Mouse (Mus musculus): Measurements from ENCODE around the gene Atl1.
A peak's percentile ranks its signal among the peaks of the same experiment; 100 is the strongest.

Gene Atl1

DNA sequence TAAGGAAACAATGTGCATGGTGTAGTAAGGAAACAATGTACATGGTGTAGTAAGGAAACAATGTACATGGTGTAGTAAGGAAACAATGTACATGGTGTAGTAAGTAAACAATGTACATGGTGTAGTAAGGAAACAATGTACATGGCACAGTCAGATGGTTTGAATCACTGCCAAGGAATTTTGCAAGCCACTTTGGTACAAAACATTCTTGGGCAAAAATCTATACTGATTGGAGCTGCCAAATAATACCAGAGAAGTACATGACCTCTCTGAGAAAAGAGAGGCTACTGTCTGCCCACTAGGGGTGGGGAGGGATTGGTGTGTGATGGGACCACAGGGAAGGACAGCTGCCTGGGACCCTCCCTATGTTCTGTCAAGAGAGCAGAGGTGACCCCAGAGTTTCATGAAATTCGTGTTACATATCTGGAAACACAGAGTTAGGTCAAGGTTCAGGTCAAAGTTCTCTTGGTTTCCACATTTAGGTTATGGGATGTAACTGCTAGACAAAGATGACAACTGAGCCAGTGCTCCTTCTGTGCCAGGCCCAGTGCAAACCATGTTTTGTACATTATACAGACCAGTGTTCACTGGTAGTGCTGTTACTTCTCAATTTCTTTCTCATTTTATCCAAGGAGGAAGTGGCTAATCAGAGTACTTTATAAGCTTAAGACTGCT, 49.4 kb downstream of the Atl1 start:
- no peak for DNase-seq (ENCODE audit: low spot score)

DNA sequence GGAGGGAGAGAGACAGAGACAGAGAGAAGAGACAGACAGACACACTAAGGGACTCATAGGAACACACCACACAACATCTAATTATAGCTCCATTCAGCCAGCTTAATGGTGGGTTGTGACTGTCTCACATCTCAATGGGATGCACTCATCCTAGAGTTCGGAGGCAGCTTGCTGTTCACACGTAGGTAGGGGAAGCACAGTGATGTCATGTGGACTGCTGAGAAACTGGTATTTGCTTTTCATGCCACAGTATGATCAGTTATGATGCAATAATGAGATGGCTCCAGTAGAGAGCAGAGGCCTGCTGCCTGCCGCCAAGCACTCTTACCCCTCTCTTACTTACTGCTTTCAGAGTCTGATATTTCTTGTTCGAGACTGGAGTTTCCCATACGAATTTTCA, 53.4 kb downstream of the Atl1 start:
- DNase-seq (ENCODE audit: low spot score) = no peak

DNA sequence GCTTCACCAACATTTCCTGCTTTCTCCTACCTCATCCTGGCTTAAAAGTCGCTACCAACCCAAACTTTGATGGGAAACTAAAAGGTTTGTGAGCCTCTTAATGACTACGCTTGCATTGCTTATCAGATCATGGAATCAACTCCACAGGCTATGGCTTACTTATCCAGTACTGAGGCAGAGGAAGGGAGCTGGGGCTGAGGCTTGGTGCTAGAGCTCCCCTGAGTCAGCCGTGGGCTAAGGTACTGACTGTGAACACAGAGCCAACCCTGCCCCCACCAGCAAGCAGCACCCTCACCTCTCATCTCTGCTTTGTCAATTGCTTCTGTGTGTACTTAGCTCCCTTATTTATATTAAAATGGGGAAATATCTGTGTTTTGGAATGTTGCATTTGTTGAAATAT, 55.1 kb downstream of the Atl1 start:
- DNase-seq (ENCODE audit: low spot score) = no peak

DNA sequence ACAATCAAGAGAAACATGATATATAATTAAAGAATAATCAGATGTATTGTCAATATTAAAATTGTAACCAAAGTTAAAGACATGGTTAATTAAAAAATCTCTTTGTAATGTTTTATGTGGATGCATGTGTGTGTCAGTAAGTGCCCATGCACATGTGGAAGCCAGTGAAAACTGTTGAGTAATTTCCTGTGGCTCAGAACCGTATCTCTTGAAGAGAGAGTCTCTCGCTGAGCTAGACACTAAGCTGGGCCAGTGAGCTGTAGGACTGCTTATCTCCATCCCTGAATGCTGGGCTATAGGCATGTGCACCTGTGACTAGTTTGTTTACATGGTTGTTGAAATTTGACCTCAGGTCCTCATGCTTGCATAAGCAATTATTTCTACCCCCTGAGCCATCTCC, 65.0 kb downstream of the Atl1 start:
- no peak for DNase-seq (ENCODE audit: low spot score)

DNA sequence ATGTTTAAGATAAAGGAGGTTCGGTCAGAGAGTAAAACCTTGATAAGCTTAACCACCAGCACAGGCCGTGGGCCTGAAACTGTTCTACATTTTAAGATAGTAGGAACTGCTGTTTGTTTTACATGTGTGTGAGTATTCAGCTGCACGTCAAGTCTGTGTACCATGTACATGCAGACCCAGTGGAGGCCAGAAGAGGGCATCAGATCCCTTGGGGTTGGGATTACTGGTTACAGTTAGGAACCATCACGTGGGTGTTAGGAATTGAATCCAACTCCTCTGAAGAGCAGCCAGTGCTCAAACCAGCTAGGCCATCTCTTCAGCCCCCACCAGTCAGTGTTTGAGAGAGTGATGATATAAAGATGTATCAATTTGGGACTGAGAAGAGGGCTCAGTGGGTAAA, 70.1 kb downstream of the Atl1 start:
- peak; percentile 29 for DNase-seq (ENCODE audit: low spot score)

DNA sequence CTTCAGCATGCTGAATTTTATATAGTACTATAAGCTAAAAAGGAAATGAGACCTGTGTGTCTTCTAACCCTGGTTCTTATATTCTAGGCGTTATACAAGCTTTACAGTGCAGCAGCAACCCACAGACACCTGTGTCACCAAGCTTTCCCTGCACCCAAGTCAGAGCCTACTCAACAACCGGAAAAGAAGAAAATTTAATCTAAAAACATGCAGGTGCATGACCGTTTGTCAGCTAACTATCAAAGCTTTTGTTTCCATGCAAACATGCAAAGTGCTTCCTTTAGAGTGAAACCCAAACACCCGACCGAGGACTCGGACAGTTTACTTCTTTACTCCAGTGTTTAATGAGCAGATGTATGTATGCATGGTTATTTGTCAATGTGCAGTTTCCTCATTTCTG, 70.7 kb downstream of the Atl1 start:
- no peak for DNase-seq (ENCODE audit: low spot score)

DNA sequence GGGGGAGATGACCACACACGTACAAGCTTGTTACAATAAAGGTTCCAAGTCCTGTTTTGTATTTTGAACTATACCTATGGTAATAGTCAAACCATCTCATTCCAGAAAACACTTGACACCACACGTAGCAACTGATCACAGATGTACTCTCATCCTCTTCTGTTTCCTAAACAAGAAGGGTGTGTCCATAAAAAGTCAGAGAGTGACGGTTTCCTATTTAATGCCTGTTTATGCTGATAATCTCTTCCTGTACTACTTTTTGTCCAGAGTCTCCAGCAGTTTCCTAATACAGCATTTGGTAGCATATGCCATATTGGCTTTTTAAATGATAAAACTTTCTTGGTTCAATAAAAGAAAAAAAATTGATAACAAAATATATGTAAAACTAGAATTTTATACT, 73.2 kb downstream of the Atl1 start:
- DNase-seq (ENCODE audit: low spot score) = no peak

DNA sequence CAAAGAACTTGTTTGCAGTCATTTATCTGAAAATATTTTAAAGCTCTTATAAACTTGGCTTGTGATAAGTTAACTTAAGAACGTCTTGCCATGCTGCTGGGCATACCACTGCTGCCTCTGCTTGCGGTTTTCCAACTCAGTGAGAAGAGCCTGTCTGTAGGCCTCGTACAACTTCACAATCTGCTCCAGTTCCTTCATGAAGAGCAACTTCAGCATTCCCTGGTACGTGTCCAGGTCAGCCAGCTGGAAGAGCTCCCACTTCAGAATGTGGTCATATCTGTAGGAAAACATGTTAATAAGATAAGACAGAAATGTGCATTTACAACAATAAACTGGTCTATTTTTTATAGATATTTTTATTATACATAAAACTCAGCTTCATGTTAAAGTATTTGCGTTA, 73.7 kb downstream of the Atl1 start:
- no peak for DNase-seq (ENCODE audit: low spot score)

DNA sequence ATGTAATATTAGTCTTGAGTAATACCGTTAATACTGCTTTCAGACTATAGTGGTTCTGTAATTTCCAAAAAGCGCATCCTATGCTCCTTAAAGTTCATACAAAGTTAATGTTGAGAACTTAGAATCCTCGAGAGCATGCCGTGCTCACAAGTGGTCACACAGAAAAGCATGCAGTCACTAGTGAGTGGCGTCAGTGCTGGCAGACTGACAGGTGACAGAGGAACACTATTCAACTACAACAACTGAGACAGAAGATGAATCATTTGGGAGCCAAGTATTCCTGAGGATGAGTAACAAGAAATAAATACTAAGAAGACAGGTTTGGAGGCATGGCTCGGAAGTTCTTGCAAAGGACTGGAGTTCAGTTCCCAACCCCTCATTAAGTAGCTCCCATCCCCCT, 74.7 kb downstream of the Atl1 start:
- DNase-seq (ENCODE audit: low spot score) = no peak

DNA sequence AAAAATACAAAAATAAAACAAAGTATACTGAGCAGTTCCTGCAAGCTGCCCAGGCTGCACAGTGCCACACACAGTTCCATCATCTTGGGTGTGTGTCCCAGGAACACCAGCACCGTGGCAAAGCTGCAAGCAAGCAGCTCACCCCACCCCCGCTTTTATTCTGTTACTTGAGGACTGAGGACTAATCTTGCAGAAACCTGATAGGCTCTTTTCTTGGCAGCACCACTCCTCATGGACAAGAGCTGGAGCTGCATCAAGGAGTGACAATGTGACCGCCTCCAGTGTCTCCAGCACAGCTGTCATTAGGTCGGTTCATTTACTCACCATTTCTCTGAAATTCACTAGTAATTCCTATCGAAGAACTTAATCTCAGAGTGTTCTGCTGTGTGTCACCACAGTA, 75.7 kb downstream of the Atl1 start:
- DNase-seq (ENCODE audit: low spot score) = no peak

DNA sequence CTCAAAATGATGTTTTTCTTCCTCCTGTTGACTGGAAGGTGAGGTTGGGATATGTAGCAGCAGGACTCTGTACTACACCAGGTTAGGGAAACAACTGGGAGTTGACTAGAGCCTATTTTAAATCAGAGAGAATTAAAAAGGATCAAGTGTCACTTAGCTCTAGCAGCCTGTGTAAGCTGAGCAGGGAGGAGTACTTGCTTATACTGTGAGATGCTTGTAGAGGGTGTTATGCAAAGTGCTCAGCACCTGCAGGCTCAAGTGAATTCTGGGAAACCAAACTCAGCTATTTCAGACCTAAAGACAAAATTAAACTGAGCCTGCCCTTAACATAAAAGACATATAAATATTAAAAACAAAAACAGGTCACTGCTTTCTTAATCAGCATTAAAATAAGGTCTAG, 81.3 kb downstream of the Atl1 start:
- DNase-seq (ENCODE audit: low spot score) = no peak

DNA sequence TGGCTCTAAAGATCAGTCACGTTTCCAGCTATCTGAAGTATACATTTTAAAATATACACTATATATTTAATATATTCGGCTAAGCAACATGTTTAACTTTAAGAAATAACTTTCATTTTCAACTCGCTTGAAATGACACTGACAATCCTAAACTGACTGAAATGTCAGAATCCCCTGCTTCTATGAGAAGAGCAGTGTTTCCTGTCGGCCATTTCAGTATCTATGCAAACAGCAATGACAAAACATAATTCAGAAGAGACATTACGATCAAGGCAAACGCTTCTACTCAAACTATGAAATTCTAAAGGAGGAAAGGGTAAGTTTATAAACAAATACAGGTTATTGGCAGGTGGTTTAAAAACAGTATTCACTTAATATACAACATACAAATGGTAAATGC, 84.3 kb downstream of the Atl1 start:
- DNase-seq (ENCODE audit: low spot score) = no peak

DNA sequence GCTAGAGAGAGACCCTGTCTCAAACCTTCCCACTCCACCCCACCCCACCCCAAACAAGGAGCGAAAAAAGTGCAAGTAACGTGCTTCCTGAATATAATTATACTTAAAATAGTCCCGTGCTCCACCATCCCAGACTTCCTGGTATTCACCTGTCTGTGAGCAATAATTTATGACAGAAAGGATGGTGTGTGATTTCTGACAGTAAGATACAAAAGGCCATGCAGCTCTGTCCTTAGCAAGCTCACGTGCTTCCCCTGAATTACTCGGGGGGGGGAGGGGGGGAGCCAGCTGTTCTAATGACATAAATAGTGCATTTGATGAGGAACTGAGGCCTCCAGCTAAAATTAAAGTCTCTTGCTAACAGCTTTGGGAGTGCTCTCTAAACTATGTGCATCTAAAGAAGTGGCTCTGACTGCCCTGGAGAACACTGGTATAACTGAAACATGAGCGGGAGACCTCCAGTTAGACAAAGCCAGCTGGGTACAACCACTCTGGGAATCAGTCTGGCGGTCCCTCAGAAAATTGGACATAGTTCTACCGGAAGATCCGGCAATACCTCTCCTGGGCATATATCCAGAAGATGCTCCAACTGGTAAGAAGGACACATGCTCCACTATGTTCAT, 85.1 kb downstream of the Atl1 start:
- DNase-seq (ENCODE audit: low spot score) = no peak

DNA sequence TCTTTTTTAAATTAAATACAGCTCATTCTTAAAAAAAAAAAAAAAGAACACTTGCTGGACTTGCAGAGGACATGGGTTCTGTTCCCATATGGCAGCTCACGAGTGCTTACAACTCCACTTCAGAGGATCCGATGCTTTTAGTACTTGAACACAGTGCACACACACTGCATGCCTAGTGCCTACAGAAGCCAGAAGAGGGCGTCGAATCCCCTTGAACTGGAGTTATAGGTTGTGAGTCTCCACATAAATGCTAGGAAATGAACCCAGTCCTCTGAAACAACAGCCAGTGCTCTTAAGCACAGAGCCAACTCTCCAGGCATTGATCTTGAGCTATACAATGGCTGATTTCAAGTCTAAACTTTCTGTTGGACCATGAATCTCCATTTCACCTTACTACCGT, 90.5 kb downstream of the Atl1 start:
- DNase-seq (ENCODE audit: low spot score) = no peak

DNA sequence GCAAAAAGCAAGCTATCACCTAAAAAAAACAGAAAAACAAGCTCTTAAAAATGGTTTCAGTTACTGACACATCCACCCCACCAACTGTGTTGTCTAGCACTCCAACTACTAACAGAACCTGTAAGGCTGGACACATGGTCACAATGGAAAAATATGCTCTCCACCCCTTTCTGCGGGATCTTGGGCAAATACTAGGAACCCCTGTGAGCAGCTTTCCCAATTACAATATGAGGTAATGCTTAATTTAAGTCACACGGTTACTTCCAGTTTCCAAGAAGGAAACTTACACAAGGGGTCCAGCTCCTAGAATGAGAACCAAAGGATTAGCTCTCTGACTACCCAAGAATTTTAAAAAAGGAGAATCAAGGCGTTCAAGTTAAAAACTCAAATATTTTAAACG, 93.1 kb downstream of the Atl1 start:
- no peak for DNase-seq (ENCODE audit: low spot score)

DNA sequence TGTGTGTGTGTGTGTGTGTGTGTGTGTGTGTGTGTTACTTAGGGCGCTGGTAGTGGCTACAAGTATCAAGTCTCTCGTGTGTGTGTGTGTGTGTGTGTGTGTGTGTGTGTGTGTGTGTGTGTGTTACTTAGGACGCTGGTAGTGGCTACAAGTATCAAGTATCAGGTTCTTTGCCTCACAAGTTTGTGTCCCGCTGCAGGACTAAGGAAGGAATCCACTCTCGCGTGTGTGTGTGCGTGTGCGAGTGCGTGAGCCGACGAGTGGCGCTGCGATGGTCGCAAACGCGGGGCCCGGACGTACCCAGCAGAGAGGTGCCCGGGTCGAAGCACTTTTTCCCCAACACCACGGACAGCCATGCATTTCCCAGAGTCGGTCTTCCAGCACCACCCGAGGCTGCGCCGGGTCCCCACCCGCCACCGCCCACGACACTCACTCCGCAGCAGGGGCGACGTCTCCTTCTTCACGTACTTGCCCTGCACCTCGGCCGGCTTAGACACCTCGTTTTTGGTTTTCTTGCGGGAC, 93.9 kb downstream of the Atl1 start:
- DNase-seq (ENCODE audit: low spot score) = peak; percentile 12

DNA sequence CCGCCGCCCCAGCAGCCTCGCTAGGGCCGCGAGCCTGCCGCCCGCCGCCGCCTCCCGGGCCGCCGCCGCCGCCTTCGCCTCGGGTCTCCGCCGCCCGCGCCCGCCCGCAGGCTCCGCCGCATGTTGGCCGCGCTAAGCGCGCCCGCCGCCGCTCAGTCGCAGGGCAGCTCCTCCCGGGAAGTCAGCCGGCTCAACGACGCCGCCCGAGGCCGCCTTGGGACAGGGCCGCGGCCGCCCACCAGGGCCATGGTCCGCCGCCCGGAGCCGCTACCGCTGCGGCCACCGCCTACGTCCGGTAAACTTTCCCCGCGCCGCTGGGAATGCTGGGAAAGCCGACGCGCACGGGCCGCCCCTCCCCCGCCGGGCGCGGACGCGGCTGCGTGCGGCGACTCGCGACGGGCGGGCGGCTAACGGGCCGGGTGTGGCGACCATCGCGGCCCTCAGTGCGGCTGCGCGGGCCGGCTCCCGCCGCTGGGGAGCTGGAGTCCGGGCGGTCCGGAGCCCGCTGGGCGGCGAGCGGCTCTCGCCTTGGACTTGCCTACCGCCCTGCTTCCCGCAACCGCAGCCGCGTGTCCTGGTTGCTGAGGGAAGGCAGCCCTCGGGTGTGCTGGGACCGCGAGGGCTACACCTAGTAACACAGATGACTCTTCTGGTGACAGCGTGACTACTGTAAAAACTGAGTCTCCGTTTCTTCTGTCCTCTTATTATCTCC, 94.5 kb downstream of the Atl1 start, which contains the start of gene Sav1:
TSS of gene Sav1 (minus strand) at position 217 of the 712 bp plus-strand sequence.
- DNase-seq (ENCODE audit: low spot score) = peak; percentile 83

DNA sequence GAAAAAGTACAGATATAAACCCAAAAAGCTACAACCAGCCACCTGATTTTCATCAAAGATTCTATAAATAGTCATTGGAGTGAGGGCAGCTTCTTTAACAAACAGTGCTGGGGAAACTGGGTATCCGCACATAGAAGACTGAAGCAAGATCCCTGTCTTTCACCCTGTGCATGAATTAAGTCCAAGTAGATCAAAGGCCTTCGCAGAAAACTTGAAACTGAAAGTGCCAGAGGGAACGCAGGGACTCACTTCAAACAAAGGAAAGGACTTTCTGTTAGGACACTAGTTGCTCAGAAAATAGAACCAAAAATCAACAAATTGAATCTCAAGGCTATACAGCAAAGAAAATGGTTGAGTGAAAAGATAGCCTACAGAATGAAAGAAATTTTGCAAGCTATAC, 103.0 kb downstream of the Atl1 start:
- DNase-seq (ENCODE audit: low spot score) = no peak

DNA sequence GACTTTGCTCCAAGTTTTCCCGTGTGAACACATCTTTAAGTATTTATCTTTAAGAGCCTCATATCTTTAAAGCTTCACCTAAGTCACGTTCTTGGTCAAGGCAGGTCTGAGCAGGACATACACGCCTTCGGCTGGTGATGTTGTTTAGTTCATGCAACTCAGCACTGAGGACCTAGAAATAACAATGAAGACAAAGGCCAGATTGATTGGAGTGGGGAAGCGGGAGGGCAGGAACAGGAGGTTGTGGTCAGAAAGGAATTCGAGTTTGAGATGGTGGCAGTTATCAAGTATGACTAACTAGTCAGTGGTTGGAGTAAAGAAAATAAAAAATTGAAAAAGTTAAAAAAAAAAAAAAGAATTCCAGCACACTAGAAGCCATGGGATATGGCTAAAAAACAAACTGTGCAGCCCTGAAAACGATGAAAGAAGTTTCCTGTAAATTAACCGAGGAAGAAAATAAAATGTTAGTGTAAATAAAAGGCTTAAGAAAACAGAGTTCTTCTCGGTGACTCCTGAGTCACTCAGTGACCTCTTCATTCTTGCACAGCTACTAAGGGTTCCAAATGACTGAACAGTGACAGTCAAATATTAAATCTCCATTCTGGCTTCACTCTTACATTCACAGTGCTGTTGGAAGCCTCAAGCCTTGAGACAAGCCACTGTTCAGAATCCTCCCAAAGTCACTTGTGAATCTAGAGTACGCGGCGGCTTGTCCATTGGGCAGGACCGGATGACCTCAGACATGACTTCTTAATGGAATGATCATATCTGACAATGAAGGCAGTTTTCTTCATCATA, 106.0 kb downstream of the Atl1 start:
- DNase-seq (ENCODE audit: low spot score) = no peak

DNA sequence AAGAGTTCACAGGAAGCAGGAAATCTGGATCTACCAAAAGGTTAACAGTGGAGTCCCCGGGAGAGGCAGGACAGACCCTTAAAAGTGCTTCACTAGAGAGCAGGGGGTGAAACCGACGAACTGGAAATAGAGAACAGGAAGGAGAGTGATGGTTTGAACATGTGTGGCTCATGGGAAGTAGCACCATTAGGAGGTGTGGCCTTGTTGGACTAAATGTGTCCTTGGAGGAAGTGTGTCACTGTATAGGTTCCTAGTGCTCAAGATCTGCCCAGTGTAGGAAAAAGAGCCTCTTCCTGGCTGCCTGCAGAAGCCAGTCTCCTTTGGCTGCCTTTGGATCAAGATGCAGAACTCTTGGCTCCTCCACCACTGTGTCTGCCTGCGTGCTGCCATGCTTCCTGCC, 112.7 kb downstream of the Atl1 start:
- DNase-seq (ENCODE audit: low spot score) = no peak

DNA sequence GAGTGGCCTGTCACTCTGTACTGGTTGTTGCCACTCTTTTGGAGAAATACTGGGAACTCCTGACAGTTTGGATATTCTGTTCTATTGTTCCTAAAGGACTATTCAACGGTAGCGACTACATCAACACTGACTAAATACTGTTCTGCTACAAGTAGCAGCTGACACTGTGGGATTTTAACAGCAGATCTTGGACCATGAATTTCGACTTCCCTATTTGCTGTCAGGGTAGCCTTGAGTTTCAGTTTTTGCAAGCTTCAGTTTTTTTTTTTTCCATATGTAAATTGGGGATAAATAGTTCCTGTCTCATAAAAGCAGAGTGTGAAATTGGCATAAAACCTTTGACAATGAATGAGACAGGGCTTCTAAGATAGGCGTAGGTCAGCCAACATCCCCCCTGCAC, 117.9 kb downstream of the Atl1 start:
- no peak for DNase-seq (ENCODE audit: low spot score)

DNA sequence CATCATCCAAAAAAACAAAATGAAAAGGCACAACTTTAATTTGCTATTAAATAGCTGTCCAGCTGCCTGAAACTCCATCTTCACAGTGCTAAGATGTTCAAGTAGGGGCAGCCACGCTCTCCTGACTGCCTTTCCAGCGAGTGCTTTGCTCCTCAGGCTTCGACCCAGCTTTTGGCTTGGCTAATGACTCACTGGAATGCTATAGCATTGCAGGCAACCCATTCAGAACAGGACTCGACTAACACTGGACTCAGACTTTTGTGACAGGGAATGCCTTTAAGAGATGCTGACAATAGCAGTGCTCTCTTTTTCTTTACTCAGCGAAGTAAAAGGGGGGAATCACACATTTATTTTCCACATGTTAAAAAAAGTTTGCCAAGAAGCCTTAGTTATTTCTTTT, 119.3 kb downstream of the Atl1 start:
- DNase-seq (ENCODE audit: low spot score) = no peak

DNA sequence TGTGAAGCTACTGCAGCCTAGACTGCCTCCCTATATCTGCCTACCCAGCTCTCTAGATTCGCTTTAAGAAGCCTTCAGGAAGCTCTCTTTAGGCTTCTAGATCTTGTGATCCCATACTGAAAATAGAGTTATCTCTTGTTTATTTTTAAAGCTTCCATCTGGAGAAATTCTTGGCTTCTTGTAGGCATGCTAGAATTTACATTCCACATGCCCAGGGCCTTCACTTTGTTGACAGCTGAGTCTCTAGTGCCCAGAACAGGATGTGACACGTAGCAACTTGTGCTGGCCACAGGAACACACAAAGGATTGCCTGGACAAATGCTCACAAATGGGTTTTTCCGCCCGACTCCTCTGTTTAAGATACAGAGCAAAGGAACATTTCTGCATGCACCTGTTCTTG, 123.5 kb downstream of the Atl1 start:
- no peak for DNase-seq (ENCODE audit: low spot score)
